Mouse (Mus musculus) limb, embryonic 14.5 days (tissue): ENCODE measurements around the gene Irak4. TPM values are rescaled to one million over a fixed set of nuclear protein-coding genes. Genes with fewer than 3 reads are reported as not detected.

Experiments
- ATAC-seq: fragments of 200-750 bp; cut with Nextera tagmentation; 2 replicates; pipeline ENCODE4 v1.8.0; 2017; ENCODE audit warnings: low read depth, moderate number of reproducible peaks, moderate TSS enrichment; ENCODE audit not compliant: low FRiP score
- DNase-seq: peaks from one replicate; pipeline ENCODE4 v3.0.0-alpha.2; 2015; ENCODE audit warnings: low spot score
- H3K27ac ChIP-seq: fragments of 300-500 bp; sonication (generic); replicated peaks from 2 replicates; pipeline ENCODE4 v1.5.1; 2014; ENCODE audit warnings: low read depth, mild to moderate bottlenecking, low read length, moderate library complexity, mixed read lengths
- H3K27me3 ChIP-seq: fragments of 300-500 bp; sonication (generic); 2 replicates; pipeline ENCODE4 v1.6.1; 2014; ENCODE audit warnings: low read length, mixed read lengths; ENCODE audit not compliant: control insufficient read depth, insufficient read depth
- H3K36me3 ChIP-seq: fragments of 300-500 bp; sonication (generic); 2 replicates; pipeline ENCODE4 v1.6.1; 2014; ENCODE audit warnings: mild to moderate bottlenecking, low read length, moderate library complexity, mixed read lengths; ENCODE audit not compliant: control insufficient read depth, insufficient read depth
- H3K4me1 ChIP-seq: fragments of 300-500 bp; sonication (generic); 2 replicates; pipeline ENCODE4 v1.6.1; 2014; ENCODE audit warnings: antibody characterized with exemption, low read length, mixed read lengths; ENCODE audit not compliant: control insufficient read depth, insufficient read depth
- H3K4me2 ChIP-seq: fragments of 300-500 bp; sonication (generic); replicated peaks from 2 replicates; pipeline ENCODE4 v1.6.1; 2014; ENCODE audit warnings: low read depth, mild to moderate bottlenecking, low read length, moderate library complexity; ENCODE audit not compliant: severe bottlenecking
- H3K4me3 ChIP-seq: fragments of 300-500 bp; sonication (generic); replicated peaks from 2 replicates; pipeline ENCODE4 v1.5.1; 2014; ENCODE audit warnings: low read length
- H3K9ac ChIP-seq: fragments of 300-500 bp; sonication (generic); 2 replicates; pipeline ENCODE4 v1.6.1; 2014; ENCODE audit warnings: mild to moderate bottlenecking, low read depth, low read length, moderate library complexity; ENCODE audit not compliant: severe bottlenecking
- H3K9me3 ChIP-seq: fragments of 300-500 bp; sonication (generic); 2 replicates; pipeline ENCODE4 v1.6.1; 2016; ENCODE audit warnings: low read length; ENCODE audit not compliant: control insufficient read depth
- POLR2A ChIP-seq: fragments of 200-500 bp; IDR thresholded peaks from 2 replicates; pipeline ENCODE4 v1.8.0; 2012; ENCODE audit warnings: inconsistent platforms, mild to moderate bottlenecking, moderate library complexity, borderline replicate concordance; ENCODE audit not compliant: insufficient read depth, insufficient read length; ENCODE audit errors: extremely low read depth
- WGBS: fragments of 180-500 bp; shearing (Covaris S2); extraction: QIAGEN DNeasy Blood & Tissue Kit; methylation state at CpG from one replicate; pipeline ENCODE4 v1.1.7; 2014; 5-methylcytosine and 5-hydroxymethylcytosine counted together
- polyA plus RNA-seq, 2 experiments: library from polyadenylated mRNA; depleted of rRNA in 1 of 2; stranded (reverse) in 1 of 2; unstranded in 1 of 2; fragments of >200 nt; fragmentation: Nextera tagmentation in 1 of 2; extraction: Ambion mirVana in 1 of 2; gene quantifications; 2 replicates each; pipeline versions ENCODE4 v1.2.1 to v1.2.3; 2012 to 2014

The Irak4 gene
- polyA plus RNA-seq, 2 experiments: 5.2 to 5.6 TPM

GRCm38 (mm10) chr15:94600145-94600707 is 56.8 kb downstream of the Irak4 start:
- no peak overlapping the region for H3K4me3 ChIP-seq
- no peaks in the 10 kb centered on the region for H3K4me1 ChIP-seq
- WGBS: 70% methylated on average over 11 of the region's 11 CpGs
- H3K9me3 ChIP-seq: no peaks in the 10 kb centered on the region
- H3K27me3 ChIP-seq: no peaks in the 10 kb centered on the region
- no peak for ATAC-seq
- no peak for DNase-seq
- H3K9ac ChIP-seq: no peak overlapping the region
- H3K4me2 ChIP-seq: no peak overlapping the region
- no peak for TF ChIP-seq POLR2A
- no peak overlapping the region for H3K27ac ChIP-seq
- H3K36me3 ChIP-seq: no peaks in the 10 kb centered on the region

DNA sequence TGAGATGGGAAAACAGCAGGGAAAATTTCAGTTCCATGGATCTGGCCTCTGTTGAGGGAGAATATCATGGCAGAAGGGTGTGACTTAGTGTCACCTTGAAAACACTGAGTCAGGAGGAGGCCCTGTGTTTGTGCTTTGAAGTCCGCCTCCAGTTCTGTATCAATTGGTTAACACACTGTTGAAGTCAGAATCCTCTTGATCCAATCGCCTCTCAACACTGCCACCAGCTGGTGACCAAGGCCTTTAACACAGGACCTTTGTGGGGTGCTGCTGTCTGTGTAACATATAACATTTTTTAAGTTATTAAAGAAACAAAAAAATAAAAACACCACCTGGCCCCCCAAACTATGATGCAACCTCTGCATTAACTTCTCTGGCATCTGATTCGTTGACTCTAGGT is 57.9 kb downstream of the Irak4 start:
- Histone ChIP-seq H3K36me3 (no peaks in the 10 kb centered on the region), H3K27me3 (no peaks in the 10 kb centered on the region), H3K4me3 (no peak overlapping the region), H3K27ac (no peak overlapping the region), H3K4me2 (no peak overlapping the region), H3K4me1 (no peaks in the 10 kb centered on the region), H3K9me3 (no peaks in the 10 kb centered on the region), H3K9ac (no peak overlapping the region)
- TF ChIP-seq POLR2A: no peak
- DNase-seq (peak; percentile 25), ATAC-seq (no peak)
- WGBS: 31% methylated on average over 3 of the region's 3 CpGs

DNA sequence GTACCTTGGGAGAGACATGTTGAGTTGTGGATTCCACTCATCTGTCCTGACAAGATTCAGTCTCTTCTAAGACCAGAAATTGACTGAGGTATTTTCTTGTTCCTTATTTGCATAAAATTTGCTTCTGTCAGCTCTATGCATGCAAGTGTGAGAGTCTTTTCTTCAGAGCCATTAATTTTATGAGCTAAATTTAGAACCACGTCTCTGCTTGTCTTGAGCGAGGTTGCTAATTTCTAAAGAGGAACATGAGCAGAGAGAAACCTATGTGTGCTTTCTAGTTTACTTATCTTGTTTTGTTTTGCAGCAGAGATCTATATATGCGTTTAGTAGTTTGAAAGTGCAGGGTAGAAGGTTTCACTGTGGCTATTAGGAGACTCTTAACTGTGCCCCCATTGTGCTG is 59.0 kb downstream of the Irak4 start:
- ATAC-seq (no peak), DNase-seq (no peak)
- no peak overlapping the region for H3K9ac ChIP-seq
- WGBS: 48% methylated on average over 3 of the region's 3 CpGs
- no peak for TF ChIP-seq POLR2A
- H3K4me3 ChIP-seq: no peak overlapping the region
- no peaks in the 10 kb centered on the region for H3K9me3 ChIP-seq
- H3K36me3 ChIP-seq: no peaks in the 10 kb centered on the region
- no peak overlapping the region for H3K4me2 ChIP-seq
- no peaks in the 10 kb centered on the region for H3K4me1 ChIP-seq
- H3K27me3 ChIP-seq: no peaks in the 10 kb centered on the region
- no peak overlapping the region for H3K27ac ChIP-seq

DNA sequence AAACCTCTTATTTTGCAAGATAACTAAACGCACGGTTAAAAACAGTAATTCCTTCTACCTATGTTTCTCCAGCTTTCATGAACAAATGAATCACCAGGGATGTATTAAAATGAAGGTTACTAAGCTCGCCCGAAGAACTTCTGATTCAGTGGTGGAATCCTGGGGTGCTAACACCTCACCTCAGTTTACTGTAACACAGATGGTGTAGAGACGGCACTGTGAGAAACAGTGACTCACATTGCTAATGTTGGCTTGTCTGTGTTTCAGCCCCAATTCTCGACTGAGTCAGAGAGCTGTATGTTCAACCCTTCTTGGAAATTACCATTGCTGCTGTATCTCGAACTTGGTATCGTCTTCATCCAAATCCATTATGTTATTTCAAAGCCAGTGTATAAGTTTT is 64.3 kb downstream of the Irak4 start:
- Histone ChIP-seq H3K4me2 (no peak overlapping the region), H3K27me3 (no peaks in the 10 kb centered on the region), H3K27ac (no peak overlapping the region), H3K9me3 (no peaks in the 10 kb centered on the region), H3K36me3 (no peaks in the 10 kb centered on the region), H3K9ac (no peak overlapping the region), H3K4me3 (no peak overlapping the region), H3K4me1 (no peaks in the 10 kb centered on the region)
- DNase-seq: no peak
- WGBS: 93% methylated on average over 8 of the region's 8 CpGs
- ATAC-seq: no peak
- TF ChIP-seq POLR2A: no peak

GRCm38 (mm10) chr15:94616036-94616435 is 72.6 kb downstream of the Irak4 start:
- TF ChIP-seq POLR2A: no peak
- DNase-seq: no peak
- Histone ChIP-seq H3K4me2 (no peak overlapping the region), H3K9ac (no peak overlapping the region), H3K27me3 (no peaks in the 10 kb centered on the region), H3K36me3 (no peaks in the 10 kb centered on the region), H3K9me3 (no peaks in the 10 kb centered on the region), H3K4me3 (no peak overlapping the region), H3K4me1 (no peaks in the 10 kb centered on the region), H3K27ac (no peak overlapping the region)
- no peak for ATAC-seq
- 90% methylated on average over 11 of the region's 11 CpGs for WGBS

DNA sequence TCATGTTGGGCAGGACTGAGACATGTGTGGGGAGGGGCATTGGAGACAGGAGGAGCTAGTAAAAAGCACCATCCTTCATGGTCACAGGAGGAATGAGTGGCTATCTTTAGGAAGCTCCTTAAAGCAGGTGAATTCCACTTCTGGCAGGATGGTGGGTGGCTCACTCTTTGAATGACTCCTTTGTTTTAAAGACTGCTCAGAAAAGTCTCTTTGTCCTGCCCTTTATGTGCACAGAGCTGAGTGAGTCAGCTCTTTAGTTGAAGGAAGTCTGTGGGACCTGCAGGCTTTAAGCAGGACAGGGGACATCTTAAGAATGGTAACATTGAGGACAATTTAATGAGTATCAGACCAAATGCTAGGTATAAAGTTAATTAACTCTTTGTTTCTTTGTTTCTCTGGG is 77.5 kb downstream of the Irak4 start:
- Histone ChIP-seq H3K27me3 (no peaks in the 10 kb centered on the region), H3K9ac (no peak overlapping the region), H3K9me3 (no peaks in the 10 kb centered on the region), H3K27ac (no peak overlapping the region), H3K4me1 (no peaks in the 10 kb centered on the region), H3K4me2 (no peak overlapping the region), H3K4me3 (no peak overlapping the region), H3K36me3 (no peaks in the 10 kb centered on the region)
- DNase-seq (no peak), ATAC-seq (no peak)
- TF ChIP-seq POLR2A: no peak
